Mouse (Mus musculus) naive thymus-derived CD4-positive, alpha-beta T cell, adult 2 months (primary cell): ENCODE results near the gene Sdc4.

Experiments
- DNase-seq: peaks from one replicate; pipeline ENCODE4 v3.0.0-alpha.2; 2011; ENCODE audit warnings: low read depth

Sdc4 gene

GRCm38 (mm10) chr2:164443460-164444000 lies at the start of gene Sdc4:
Gene Sdc4 (minus strand): TSS chr2:164443887.
- no peak for DNase-seq

GRCm38 (mm10) chr2:164487812-164488211 lies 44.1 kb upstream of the Sdc4 start:
- DNase-seq: no peak

GRCm38 (mm10) chr2:164487115-164487527 lies 43.4 kb upstream of the Sdc4 start:
- DNase-seq: no peak

GRCm38 (mm10) chr2:164486258-164487114 lies 42.8 kb upstream of the Sdc4 start:
- DNase-seq: peak; percentile 44

GRCm38 (mm10) chr2:164485681-164486257 lies 42.1 kb upstream of the Sdc4 start, which contains the start of gene Dbndd2:
Gene Dbndd2 (plus strand): TSS chr2:164486106.
- DNase-seq: no peak

- DNase-seq: no peak
Measured at GRCm38 (mm10) chr2:164473624-164474023, 29.9 kb upstream of the Sdc4 start, which contains the start of gene Trp53tg5. Gene Trp53tg5 (minus strand): TSS chr2:164473724.

GRCm38 (mm10) chr2:164470254-164470653 lies 26.6 kb upstream of the Sdc4 start:
- DNase-seq: peak; percentile 77

GRCm38 (mm10) chr2:164466787-164467186 lies 23.1 kb upstream of the Sdc4 start:
- no peak for DNase-seq

- no peak for DNase-seq
Measured at GRCm38 (mm10) chr2:164465161-164465560, 21.5 kb upstream of the Sdc4 start.

- DNase-seq: peak; percentile 97
Measured at GRCm38 (mm10) chr2:164460745-164461551, 17.3 kb upstream of the Sdc4 start, which contains the start of gene Gm20458. Gene Gm20458 (plus strand): TSS chr2:164460967.

- no peak for DNase-seq
Measured at GRCm38 (mm10) chr2:164458535-164458934, 14.8 kb upstream of the Sdc4 start.

- DNase-seq: no peak
Measured at GRCm38 (mm10) chr2:164457942-164458341, 14.3 kb upstream of the Sdc4 start.

- peak; percentile 36 for DNase-seq
Measured at GRCm38 (mm10) chr2:164456864-164457300, 13.2 kb upstream of the Sdc4 start, which contains the start of gene Sys1. Gene Sys1 (plus strand): TSS chr2:164456964.

GRCm38 (mm10) chr2:164456413-164456812 lies 12.7 kb upstream of the Sdc4 start:
- DNase-seq: no peak

GRCm38 (mm10) chr2:164455421-164456190 lies 11.9 kb upstream of the Sdc4 start:
- DNase-seq: no peak

- no peak for DNase-seq
Measured at GRCm38 (mm10) chr2:164454846-164455245, 11.2 kb upstream of the Sdc4 start.

- no peak for DNase-seq
Measured at GRCm38 (mm10) chr2:164453887-164454500, 10.3 kb upstream of the Sdc4 start.

- DNase-seq: no peak
Measured at GRCm38 (mm10) chr2:164453047-164453757, 9.5 kb upstream of the Sdc4 start.

GRCm38 (mm10) chr2:164452000-164452676 lies 8.5 kb upstream of the Sdc4 start:
- DNase-seq: no peak
